Mouse (Mus musculus) kidney, embryonic 15.5 days (tissue): ENCODE results near the gene Olfr508. TPM values are rescaled to one million over a fixed set of nuclear protein-coding genes. Genes with fewer than 3 reads are reported as not detected.
"Not testable (repeated sequence)": the region's sequence is repeated elsewhere in the genome, so short reads cannot be mapped to it uniquely, and the experiment has no call there.

Source experiments
- ATAC-seq: fragments of 200-750 bp; cut with Nextera tagmentation; replicated peaks from 2 replicates; pipeline ENCODE4 v1.8.0; 2017; ENCODE audit warnings: moderate TSS enrichment; ENCODE audit not compliant: low FRiP score
- H3K27ac ChIP-seq: fragments of 300-500 bp; sonication (generic); 2 replicates; pipeline ENCODE4 v1.5.1; 2015; ENCODE audit warnings: mild to moderate bottlenecking, inconsistent platforms
- H3K27me3 ChIP-seq: fragments of 300-500 bp; sonication (generic); 2 replicates; pipeline ENCODE4 v1.6.1; 2015; ENCODE audit warnings: inconsistent platforms
- H3K36me3 ChIP-seq: fragments of 300-500 bp; sonication (generic); 2 replicates; pipeline ENCODE4 v1.6.1; 2015; ENCODE audit warnings: inconsistent platforms
- H3K4me1 ChIP-seq: fragments of 300-500 bp; sonication (generic); 2 replicates; pipeline ENCODE4 v1.6.1; 2015; ENCODE audit warnings: inconsistent platforms
- H3K4me2 ChIP-seq: fragments of 300-500 bp; sonication (generic); 2 replicates; pipeline ENCODE4 v1.6.1; 2015; ENCODE audit warnings: moderate library complexity, mild to moderate bottlenecking, inconsistent platforms
- H3K4me3 ChIP-seq: fragments of 300-500 bp; sonication (generic); replicated peaks from 2 replicates; pipeline ENCODE4 v1.5.1; 2015; ENCODE audit warnings: mild to moderate bottlenecking, inconsistent platforms
- H3K9ac ChIP-seq: fragments of 300-500 bp; sonication (generic); 2 replicates; pipeline ENCODE4 v1.6.1; 2015; ENCODE audit warnings: mild to moderate bottlenecking, inconsistent platforms
- H3K9me3 ChIP-seq: fragments of 300-500 bp; sonication (generic); replicated peaks from 2 replicates; pipeline ENCODE4 v1.6.1; 2016; ENCODE audit warnings: inconsistent platforms
- WGBS: fragments of 180-500 bp; shearing (Covaris S2); methylation state at CpG from one replicate; pipeline ENCODE4 v1.1.7; 2015; ENCODE audit warnings: mixed read lengths; 5-methylcytosine and 5-hydroxymethylcytosine counted together
- polyA plus RNA-seq: library from polyadenylated mRNA; unstranded; fragments of >200 nt; fragmentation: Nextera tagmentation; extraction: Ambion mirVana; gene quantifications from 2 replicates; pipeline ENCODE4 v1.2.1, GENCODE M21; 2015

Gene Olfr508
- not detected in 2 replicates for polyA plus RNA-seq

DNA sequence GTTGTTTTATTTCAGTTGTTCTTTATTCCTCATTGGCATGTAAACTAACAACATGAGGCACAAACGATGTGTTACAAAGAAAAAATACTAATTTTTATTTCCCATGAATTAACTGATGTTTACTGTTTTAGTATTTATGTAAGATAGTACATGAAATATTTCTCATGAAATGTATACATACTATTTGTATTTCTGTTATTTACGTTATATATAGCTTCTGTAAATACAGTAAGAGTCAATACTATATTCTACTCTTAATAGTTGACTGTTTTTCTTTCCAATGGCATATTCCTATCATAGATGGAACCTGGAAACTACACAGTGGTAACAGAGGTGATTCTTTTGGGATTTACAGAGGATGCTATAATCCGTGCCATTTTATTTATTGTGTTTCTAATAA lies at the start of gene Olfr508:
Olfr508 (plus strand) TSS at position 301 of the 400 bp plus-strand sequence.
- H3K4me1 ChIP-seq = no peaks in the 10 kb centered on the region
- no peak within 1 kb of the TSS for H3K27ac ChIP-seq
- ATAC-seq = no peak
- H3K9ac ChIP-seq = no peak within 1 kb of the TSS
- 90% methylated on average over 3 of the region's 3 CpGs for WGBS
- no peak within 1 kb of the TSS for H3K4me2 ChIP-seq
- no peaks in the 10 kb centered on the region for H3K27me3 ChIP-seq
- no peaks in the 10 kb centered on the region for H3K9me3 ChIP-seq
- H3K36me3 ChIP-seq = no peaks in the 10 kb centered on the region
- H3K4me3 ChIP-seq = no peak within 1 kb of the TSS

GRCm38 (mm10) chr7:108589797-108590196 lies 40.0 kb upstream of the Olfr508 start:
- H3K4me3 ChIP-seq = no peak overlapping the region
- no peak overlapping the region for H3K4me2 ChIP-seq
- WGBS = 93% methylated on average over 1 of the region's 1 CpGs
- H3K27ac ChIP-seq = no peak overlapping the region
- H3K9ac ChIP-seq = no peak overlapping the region
- ATAC-seq = no peak
- no peaks in the 10 kb centered on the region for H3K4me1 ChIP-seq
- no peaks in the 10 kb centered on the region for H3K36me3 ChIP-seq
- H3K9me3 ChIP-seq = no peaks in the 10 kb centered on the region
- no peaks in the 10 kb centered on the region for H3K27me3 ChIP-seq

- not testable (repeated sequence) for H3K9ac ChIP-seq, H3K4me1 ChIP-seq, H3K4me3 ChIP-seq, H3K27me3 ChIP-seq, H3K27ac ChIP-seq, H3K4me2 ChIP-seq, ATAC-seq, H3K9me3 ChIP-seq, H3K36me3 ChIP-seq
- 81% methylated on average over 3 of the region's 3 CpGs for WGBS
Measured at GRCm38 (mm10) chr7:108601916-108602315, 27.9 kb upstream of the Olfr508 start.

DNA sequence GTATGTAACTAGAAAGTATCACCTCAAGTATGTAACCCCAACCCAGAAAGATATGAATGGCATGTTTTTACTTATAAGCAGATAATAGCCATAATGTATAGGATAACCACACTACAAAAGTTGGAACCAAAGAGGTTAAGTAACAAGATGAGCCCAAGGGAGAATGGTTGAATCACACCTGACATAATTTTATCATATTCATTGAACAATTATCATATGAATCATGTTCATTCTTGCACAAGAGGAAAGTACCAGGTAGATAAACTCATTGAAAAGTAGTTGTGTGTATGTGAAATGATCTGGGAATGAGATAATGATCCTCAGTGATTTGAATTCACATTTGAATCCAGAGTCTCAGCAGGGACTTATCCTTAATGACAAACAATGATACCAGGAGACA lies 19.3 kb upstream of the Olfr508 start, which contains the start of gene Olfr506:
Olfr506 (plus strand) TSS at position 301 of the 400 bp plus-strand sequence.
- H3K36me3 ChIP-seq = no peaks in the 10 kb centered on the region
- no peak within 1 kb of the TSS for H3K4me3 ChIP-seq
- H3K27me3 ChIP-seq = no peaks in the 10 kb centered on the region
- H3K27ac ChIP-seq = no peak within 1 kb of the TSS
- no peaks in the 10 kb centered on the region for H3K9me3 ChIP-seq
- H3K9ac ChIP-seq = no peak within 1 kb of the TSS
- H3K4me2 ChIP-seq = no peak within 1 kb of the TSS
- H3K4me1 ChIP-seq = no peaks in the 10 kb centered on the region
- ATAC-seq = no peak

DNA sequence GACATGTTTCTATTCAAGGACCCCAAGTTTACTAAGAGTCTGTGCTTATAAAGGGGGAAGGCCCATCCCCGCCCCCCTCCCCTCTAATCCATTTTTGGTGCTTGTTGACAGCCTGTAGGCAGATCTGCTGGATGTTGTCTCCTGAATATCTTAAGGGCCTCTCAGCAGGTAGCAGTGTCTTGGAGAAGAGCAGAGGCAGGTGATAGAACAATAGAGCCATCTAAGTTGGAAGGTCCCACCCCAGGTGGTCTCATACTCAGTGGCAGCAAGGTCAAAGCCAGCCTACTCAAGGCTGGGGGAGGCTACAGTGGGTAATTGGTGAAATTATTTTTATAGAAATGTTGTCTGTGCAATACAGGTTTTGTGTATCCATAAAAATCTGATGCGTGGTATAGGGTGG lies 15.7 kb upstream of the Olfr508 start:
- Histone ChIP-seq H3K27ac (no peak overlapping the region), H3K9ac (no peak overlapping the region), H3K4me2 (no peak overlapping the region), H3K4me1 (no peaks in the 10 kb centered on the region), H3K9me3 (no peaks in the 10 kb centered on the region), H3K36me3 (no peaks in the 10 kb centered on the region), H3K4me3 (no peak overlapping the region), H3K27me3 (no peaks in the 10 kb centered on the region)
- whole genome bisulfite sequencing = 92% methylated on average over 2 of the region's 2 CpGs
- no peak for ATAC-seq

GRCm38 (mm10) chr7:108616781-108617180 lies 13.0 kb upstream of the Olfr508 start:
- H3K27ac ChIP-seq, H3K4me3 ChIP-seq, H3K36me3 ChIP-seq, H3K9me3 ChIP-seq, H3K27me3 ChIP-seq, ATAC-seq, H3K9ac ChIP-seq, H3K4me1 ChIP-seq, H3K4me2 ChIP-seq: not testable (repeated sequence)
- WGBS = 58% methylated on average over 3 of the region's 3 CpGs

DNA sequence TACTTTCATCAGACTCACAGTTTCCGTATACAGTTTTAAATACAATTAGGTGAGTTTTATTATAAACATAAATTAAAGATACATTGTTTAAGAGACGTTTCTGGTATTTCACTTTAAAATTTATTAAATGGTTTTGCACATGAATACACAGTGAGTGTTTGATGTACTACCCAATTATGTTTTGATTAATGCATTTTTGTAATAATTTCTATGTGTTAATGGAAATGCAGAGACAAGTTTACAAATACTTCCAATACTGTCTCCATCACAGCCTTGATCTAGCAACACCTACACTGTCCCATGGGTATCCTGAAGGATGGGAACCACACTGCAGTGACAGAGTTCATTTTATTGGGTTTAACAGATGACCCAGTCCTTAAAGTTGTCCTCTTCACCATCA lies 8.3 kb upstream of the Olfr508 start, which contains the start of gene Olfr507:
Olfr507 (plus strand) TSS at position 301 of the 400 bp plus-strand sequence.
- no peak within 1 kb of the TSS for H3K4me2 ChIP-seq
- H3K4me3 ChIP-seq = no peak within 1 kb of the TSS
- no peak within 1 kb of the TSS for H3K9ac ChIP-seq
- no peak within 1 kb of the TSS for H3K27ac ChIP-seq
- 80% methylated on average over 2 of the region's 2 CpGs for WGBS
- H3K9me3 ChIP-seq = no peaks in the 10 kb centered on the region
- no peaks in the 10 kb centered on the region for H3K4me1 ChIP-seq
- ATAC-seq = no peak
- no peaks in the 10 kb centered on the region for H3K27me3 ChIP-seq
- no peaks in the 10 kb centered on the region for H3K36me3 ChIP-seq

GRCm38 (mm10) chr7:108651806-108652205 lies 22.0 kb downstream of the Olfr508 start, which contains the start of gene Olfr509:
Gene Olfr509, minus strand, starts transcription at chr7:108651906.
- no peaks in the 10 kb centered on the region for H3K27me3 ChIP-seq
- no peak within 1 kb of the TSS for H3K27ac ChIP-seq
- H3K4me3 ChIP-seq = no peak within 1 kb of the TSS
- H3K9ac ChIP-seq = no peak within 1 kb of the TSS
- no peaks in the 10 kb centered on the region for H3K9me3 ChIP-seq
- no peak for ATAC-seq
- H3K4me2 ChIP-seq = no peak within 1 kb of the TSS
- no peaks in the 10 kb centered on the region for H3K4me1 ChIP-seq
- no peaks in the 10 kb centered on the region for H3K36me3 ChIP-seq

GRCm38 (mm10) chr7:108662419-108662818 lies 32.6 kb downstream of the Olfr508 start:
- Histone ChIP-seq H3K27me3 (no peaks in the 10 kb centered on the region), H3K4me2 (no peak overlapping the region), H3K36me3 (no peaks in the 10 kb centered on the region), H3K9ac (no peak overlapping the region), H3K4me3 (no peak overlapping the region), H3K27ac (no peak overlapping the region), H3K9me3 (no peaks in the 10 kb centered on the region), H3K4me1 (no peaks in the 10 kb centered on the region)
- ATAC-seq = no peak
- 86% methylated on average over 3 of the region's 3 CpGs for WGBS

DNA sequence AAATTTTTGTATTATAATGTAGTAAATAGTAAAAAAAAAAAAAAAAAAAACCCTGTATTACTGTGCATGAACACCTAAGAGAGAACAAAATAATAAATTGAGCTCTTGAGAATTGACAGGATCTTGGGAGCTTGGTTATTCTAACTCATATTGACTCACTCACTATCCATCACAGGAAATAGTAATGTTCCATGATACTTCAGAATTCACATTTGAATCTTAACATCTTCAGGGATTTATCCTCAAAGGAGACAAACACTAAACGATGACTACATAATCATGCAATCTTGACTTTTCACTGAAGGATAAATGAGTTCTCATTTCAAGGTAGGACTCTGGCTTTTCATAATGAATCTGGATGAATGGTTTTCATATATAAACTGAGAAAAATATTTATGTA lies 36.3 kb downstream of the Olfr508 start, which contains the start of gene Olfr510:
Olfr510 (plus strand) TSS at position 301 of the 400 bp plus-strand sequence.
- Histone ChIP-seq H3K36me3 (no peaks in the 10 kb centered on the region), H3K4me3 (no peak within 1 kb of the TSS), H3K27me3 (no peaks in the 10 kb centered on the region), H3K9me3 (no peaks in the 10 kb centered on the region), H3K4me1 (no peaks in the 10 kb centered on the region), H3K9ac (no peak within 1 kb of the TSS), H3K27ac (no peak within 1 kb of the TSS), H3K4me2 (no peak within 1 kb of the TSS)
- 83% methylated on average over 1 of the region's 1 CpGs for WGBS
- no peak for ATAC-seq

- ATAC-seq = no peak
- H3K9ac ChIP-seq = no peak overlapping the region
- 63% methylated on average over 1 of the region's 1 CpGs for WGBS
- no peak overlapping the region for H3K4me3 ChIP-seq
- no peaks in the 10 kb centered on the region for H3K27me3 ChIP-seq
- H3K4me1 ChIP-seq = no peaks in the 10 kb centered on the region
- no peak overlapping the region for H3K4me2 ChIP-seq
- H3K27ac ChIP-seq = no peak overlapping the region
- no peaks in the 10 kb centered on the region for H3K36me3 ChIP-seq
- no peaks in the 10 kb centered on the region; the same call in none of the 2 replicates for H3K9me3 ChIP-seq
Measured at GRCm38 (mm10) chr7:108671058-108671457, 41.3 kb downstream of the Olfr508 start.

- Histone ChIP-seq H3K4me3 (no peak overlapping the region), H3K4me1 (no peaks in the 10 kb centered on the region), H3K9me3 (no peaks in the 10 kb centered on the region; the same call in none of the 2 replicates), H3K9ac (no peak overlapping the region), H3K4me2 (no peak overlapping the region), H3K27me3 (no peaks in the 10 kb centered on the region), H3K27ac (no peak overlapping the region), H3K36me3 (no peaks in the 10 kb centered on the region)
- ATAC-seq = no peak
- 84% methylated on average over 4 of the region's 4 CpGs for WGBS
Measured at GRCm38 (mm10) chr7:108678886-108679285, 49.1 kb downstream of the Olfr508 start.
